In genomic region chr19:25055025-25055424, GRCm38 (mm10) we compare ENCODE assay signal across 25 mouse cellular contexts. TPM values are rescaled to one million over a fixed set of nuclear protein-coding genes. Genes with fewer than 3 reads are reported as not detected.
DNase-seq lines count a peak whose midpoint lies in the region; ATAC-seq and TF ChIP-seq lines count a peak whose summit lies in the region.
"Had no signal": no experiment of that assay in that cellular context is flagged by ENCODE, and none has a peak within 500 bp of the region (broad histone marks: within the 10 kb centered on the region; RNA-seq: fewer than 3 reads in every experiment).

No protein-coding gene starts in this region.

- peak overlapping the region; percentile 17; the same call in 1 of the 2 replicates for H3K4me2 ChIP-seq in liver, embryonic 12.5 days
- no peak overlapping the region for H3K4me2 ChIP-seq in midbrain, embryonic 15.5 days
- H3K4me2 ChIP-seq: embryonic facial prominence, embryonic 12.5 days; forebrain, embryonic 13.5 days; limb, embryonic 13.5 days; lung, embryonic 14.5 days; neural tube, embryonic 13.5 days had no signal

- no peak overlapping the region for H3K27ac ChIP-seq in MEL (ENCODE audit: control insufficient read depth, low read depth, low read length)
- peak overlapping the region; percentile 52; the same call in 1 of the 2 replicates for H3K27ac ChIP-seq in liver, embryonic 12.5 days
- H3K27ac ChIP-seq in midbrain, embryonic 15.5 days: no peak overlapping the region
- H3K27ac ChIP-seq in midbrain, embryonic 10.5 days (replicated peaks): no peak overlapping the region
- H3K27ac ChIP-seq: embryonic facial prominence, embryonic 12.5 days; forebrain, embryonic 13.5 days; gastrocnemius, adult 2 months; hindbrain, embryonic 10.5 days; limb, embryonic 13.5 days; neural tube, embryonic 13.5 days had no signal

- no peak for DNase-seq in MEL (ENCODE audit: low read depth, low spot score)
- peak; percentile 30 for DNase-seq in c-Kit-positive CD71-positive TER-119-negative erythroid progenitor cells, embryonic 14.5 days (ENCODE audit: low read depth)
- no peak for DNase-seq in lung, postnatal 36 days
- no peak for DNase-seq in spleen, postnatal 10 days (ENCODE audit: low spot score in 2 of 2)
- DNase-seq in midbrain, embryonic 10.5 days (ENCODE audit: low spot score): no peak
- DNase-seq: cerebellum, adult 2 months; cerebellum, postnatal 25 days; gastrocnemius, adult 2 months; kidney, adult 11 months; kidney, postnatal 4 days; layer of hippocampus, adult 9-11 months; lung, embryonic 14.5 days; retina, postnatal 1 day; right cerebral cortex, postnatal 25 days; thymus, adult 2 months had no signal

- TF ChIP-seq EP300 in MEL (IDR thresholded peaks at IDR 0.05; ENCODE audit: low read depth in 1 of 2, low read length in 2 of 2): no peak

- TF ChIP-seq RAD21 in MEL (IDR thresholded peaks at IDR 0.05; ENCODE audit: low read depth, low read length): no peak

- no peak overlapping the region for H3K4me3 ChIP-seq in MEL (ENCODE audit: control insufficient read depth in 1 of 2, insufficient read depth in 1 of 2, low read depth in 2 of 2, low read length in 2 of 2)
- no peak overlapping the region for H3K4me3 ChIP-seq in liver, embryonic 12.5 days
- no peak overlapping the region for H3K4me3 ChIP-seq in midbrain, embryonic 15.5 days
- H3K4me3 ChIP-seq in midbrain, embryonic 10.5 days: no peak overlapping the region
- H3K4me3 ChIP-seq: embryonic facial prominence, embryonic 12.5 days; erythroblast, embryonic 14.5 days; forebrain, embryonic 13.5 days; gastrocnemius, adult 2 months; hindbrain, embryonic 10.5 days; limb, embryonic 13.5 days; neural tube, embryonic 13.5 days had no signal

- H3K36me3 ChIP-seq in MEL (ENCODE audit: control insufficient read depth in 1 of 2, insufficient read depth in 2 of 2, low read length in 2 of 2): peaks cover 2 to 18% of the 10 kb centered on the region in 2 experiments
- peaks cover 6% of the 10 kb centered on the region for H3K36me3 ChIP-seq in liver, embryonic 12.5 days
- no peaks in the 10 kb centered on the region for H3K36me3 ChIP-seq in midbrain, embryonic 15.5 days (replicated peaks)
- no peaks in the 10 kb centered on the region for H3K36me3 ChIP-seq in midbrain, embryonic 10.5 days
- H3K36me3 ChIP-seq: embryonic facial prominence, embryonic 12.5 days; hindbrain, embryonic 10.5 days; limb, embryonic 13.5 days; neural tube, embryonic 13.5 days had no signal

- 45% methylated on average over 7 of the region's 7 CpGs for WGBS in liver, embryonic 12.5 days (ENCODE audit: insufficient replicate concordance)
- WGBS in midbrain, embryonic 15.5 days: 92% methylated on average over 7 of the region's 7 CpGs
- WGBS in midbrain, embryonic 10.5 days: 94% methylated on average over 7 of the region's 7 CpGs

- peaks cover 37% of the 10 kb centered on the region for H3K79me2 ChIP-seq in MEL (ENCODE audit: control insufficient read depth, insufficient read depth, low read length, poor library complexity)

- TF ChIP-seq CTCF in MEL (IDR thresholded peaks at IDR 0.05 in 2 of 3, conservative IDR thresholded peaks at IDR 0.05 in 1 of 3; ENCODE audit: control insufficient read depth in 1 of 3, insufficient read depth in 1 of 3, low read depth in 2 of 3, low read length in 3 of 3, poor library complexity in 1 of 3, severe bottlenecking in 1 of 3): no peak

- ATAC-seq in liver, embryonic 12.5 days: peak; percentile 89
- ATAC-seq in megakaryocyte progenitor cell, adult 5-6 weeks (replicated peaks; ENCODE audit: poor library complexity): peak; percentile 48
- ATAC-seq in midbrain, embryonic 15.5 days (replicated peaks): no peak
- ATAC-seq: forebrain, embryonic 13.5 days; hindbrain, embryonic 16.5 days had no signal

- H3K9ac ChIP-seq in MEL (ENCODE audit: control insufficient read depth, low read depth, low read length, poor library complexity, severe bottlenecking): no peak overlapping the region
- no peak overlapping the region for H3K9ac ChIP-seq in liver, embryonic 12.5 days
- H3K9ac ChIP-seq in midbrain, embryonic 15.5 days: no peak overlapping the region
- H3K9ac ChIP-seq: embryonic facial prominence, embryonic 12.5 days; forebrain, embryonic 13.5 days; limb, embryonic 13.5 days; lung, embryonic 14.5 days; neural tube, embryonic 13.5 days had no signal

- no peaks in the 10 kb centered on the region for H3K9me3 ChIP-seq in MEL (replicated peaks; ENCODE audit: insufficient read depth, low read length)
- no peaks in the 10 kb centered on the region for H3K9me3 ChIP-seq in liver, embryonic 12.5 days (replicated peaks)
- H3K9me3 ChIP-seq in midbrain, embryonic 15.5 days: no peaks in the 10 kb centered on the region
- H3K9me3 ChIP-seq in midbrain, embryonic 10.5 days (replicated peaks): no peaks in the 10 kb centered on the region
- H3K9me3 ChIP-seq: embryonic facial prominence, embryonic 12.5 days; forebrain, embryonic 13.5 days; hindbrain, embryonic 10.5 days; limb, embryonic 13.5 days; neural tube, embryonic 13.5 days had no signal

- TF ChIP-seq POLR2A in MEL (IDR thresholded peaks at IDR 0.05; ENCODE audit: control insufficient read depth in 1 of 2, insufficient read depth in 1 of 2, low read depth in 1 of 2, low read length in 2 of 2, poor library complexity in 1 of 2): no peak

- no peaks in the 10 kb centered on the region for H3K27me3 ChIP-seq in MEL (ENCODE audit: control insufficient read depth in 1 of 2, insufficient read depth in 2 of 2, low read length in 2 of 2)
- H3K27me3 ChIP-seq in liver, embryonic 12.5 days (replicated peaks): no peaks in the 10 kb centered on the region
- H3K27me3 ChIP-seq in midbrain, embryonic 15.5 days (replicated peaks): no peaks in the 10 kb centered on the region
- no peaks in the 10 kb centered on the region for H3K27me3 ChIP-seq in midbrain, embryonic 10.5 days (ENCODE audit: low read depth, poor library complexity, severe bottlenecking)
- H3K27me3 ChIP-seq: embryonic facial prominence, embryonic 12.5 days; forebrain, embryonic 13.5 days; limb, embryonic 13.5 days; neural tube, embryonic 13.5 days had no signal

- H3K4me1 ChIP-seq in MEL (ENCODE audit: control insufficient read depth in 1 of 2, insufficient read depth in 2 of 2, low read length in 2 of 2): peaks cover 7 to 18% of the 10 kb centered on the region in 2 experiments; a peak in 3 of 4 replicates
- peaks cover 34% of the 10 kb centered on the region for H3K4me1 ChIP-seq in liver, embryonic 12.5 days
- H3K4me1 ChIP-seq in midbrain, embryonic 15.5 days: 0 out of 2 replicates have a peak, but pooled peaks cover under 1% of the 10 kb centered on the region
- peaks cover 10% of the 10 kb centered on the region for H3K4me1 ChIP-seq in midbrain, embryonic 10.5 days
- H3K4me1 ChIP-seq: forebrain, embryonic 13.5 days had no signal

TF ChIP-seq in MEL, 35 proteins besides CTCF, POLR2A, EP300 and RAD21:
- TF ChIP-seq MYC (IDR thresholded peaks at IDR 0.05; ENCODE audit: low read depth, low read length) (no peak), TAL1 (IDR thresholded peaks at IDR 0.05; ENCODE audit: low read length) (peak; percentile 17; the same call in 1 of the 2 replicates)

RNA-seq across cellular contexts. Expression of gene Dock8, which starts 55.7 kb away (rescaled TPM):
- 16.1 and 17.8 TPM in 2 replicates for total RNA-seq in MEL (2012; rRNA removed)
- 10 to 100 TPM in 1 of 2 experiments, not detected in 1; 30.1 TPM for polyA plus RNA-seq in MEL (2012; ENCODE audit: insufficient read depth in 1 of 2, insufficient read length in 2 of 2, low read depth in 1 of 2, low replicate concordance in 2 of 2, missing spikeins in 1 of 2)
- 10.6 and 11.0 TPM in 2 replicates for polyA plus RNA-seq in liver, embryonic 12.5 days (2016; fragmentation: Nextera tagmentation; extraction: Ambion mirVana)
- total RNA-seq in megakaryocyte progenitor cell, adult 5-6 weeks (2015): 81.8 and 91.6 TPM in 2 replicates
- 40.7 and 45.9 TPM in 2 replicates for total RNA-seq in megakaryocyte progenitor cell, adult 5-6 weeks (2017)
- 0.59 and 0.70 TPM in 2 replicates for polyA plus RNA-seq in midbrain, embryonic 15.5 days (2015; fragmentation: Nextera tagmentation; extraction: Ambion mirVana)
- 1.8 TPM in 2 replicates for polyA plus RNA-seq in midbrain, embryonic 10.5 days (2016; fragmentation: Nextera tagmentation; extraction: Ambion mirVana)
